Mouse (Mus musculus) C2C12 (cell line): ENCODE results near the gene Cstf3.

Source experiments
- CTCF ChIP-seq: IDR thresholded peaks from one replicate; pipeline ENCODE4 v1.5.1; 2011; ENCODE audit not compliant: control insufficient read depth, insufficient read depth, insufficient read length
- FOSL1 ChIP-seq: IDR thresholded peaks from one replicate; pipeline ENCODE4 v1.8.0; 2011; ENCODE audit warnings: mild to moderate bottlenecking, low read length; ENCODE audit not compliant: poor library complexity, insufficient read depth, severe bottlenecking
- MAX ChIP-seq: IDR thresholded peaks from one replicate; pipeline ENCODE4 v1.6.1; 2011; ENCODE audit warnings: mild to moderate bottlenecking, control low read depth
- USF1 ChIP-seq: IDR thresholded peaks from one replicate; pipeline ENCODE4 v1.6.1; 2011; ENCODE audit warnings: low read depth, mild to moderate bottlenecking, control low read depth, moderate library complexity

- TF ChIP-seq FOSL1, result no peak
- no peak for TF ChIP-seq CTCF
- no peak for TF ChIP-seq MAX
- TF ChIP-seq USF1, result no peak
Observed at GRCm38 (mm10) chr2:104585645-104586044, 4.7 kb upstream of the Cstf3 start.
